Mouse (Mus musculus) adrenal gland, postnatal 25 days (tissue): ENCODE measurements around the gene Ssbp4. TPM values are rescaled to one million over a fixed set of nuclear protein-coding genes. Genes with fewer than 3 reads are reported as not detected.

ENCODE experiments used
- DNase-seq: peaks from one replicate; pipeline ENCODE4 v3.0.0; 2021; ENCODE audit warnings: mixed read lengths
- total RNA-seq: library from RNA; stranded (reverse); gene quantifications from 2 replicates; pipeline ENCODE4 v1.2.3, GENCODE M21; 2021

Gene Ssbp4
- total RNA-seq, 1 experiment from 2014 or later = 88.2 TPM

- DNase-seq = no peak
Observed at GRCm38 (mm10) chr8:70606780-70607602, 1.7 kb downstream of the Ssbp4 start.

GRCm38 (mm10) chr8:70605871-70606779, 2.5 kb downstream of the Ssbp4 start:
- no peak for DNase-seq

GRCm38 (mm10) chr8:70604558-70604957, 4.1 kb downstream of the Ssbp4 start:
- no peak for DNase-seq

GRCm38 (mm10) chr8:70602139-70602811, 6.4 kb downstream of the Ssbp4 start:
- DNase-seq = no peak

GRCm38 (mm10) chr8:70601271-70601649, 7.4 kb downstream of the Ssbp4 start:
- DNase-seq = peak; percentile 95

GRCm38 (mm10) chr8:70600473-70601270, 8.0 kb downstream of the Ssbp4 start:
- DNase-seq = no peak

- DNase-seq = no peak
Observed at GRCm38 (mm10) chr8:70599507-70600290, 9.0 kb downstream of the Ssbp4 start.

GRCm38 (mm10) chr8:70598722-70599121, 9.9 kb downstream of the Ssbp4 start:
- no peak for DNase-seq

- DNase-seq = peak; percentile 89
Observed at GRCm38 (mm10) chr8:70598283-70598682, 10.4 kb downstream of the Ssbp4 start.

GRCm38 (mm10) chr8:70597417-70598272, 11.0 kb downstream of the Ssbp4 start:
- DNase-seq = no peak

- no peak for DNase-seq
Observed at GRCm38 (mm10) chr8:70596775-70597416, 11.8 kb downstream of the Ssbp4 start.

GRCm38 (mm10) chr8:70596216-70596615, 12.5 kb downstream of the Ssbp4 start:
- no peak for DNase-seq

GRCm38 (mm10) chr8:70595811-70596210, 12.9 kb downstream of the Ssbp4 start:
- no peak for DNase-seq

GRCm38 (mm10) chr8:70594621-70595564, 13.8 kb downstream of the Ssbp4 start:
- peak; percentile 40 for DNase-seq

- peak; percentile 90 for DNase-seq
Observed at GRCm38 (mm10) chr8:70593961-70594609, 14.6 kb downstream of the Ssbp4 start, which contains the start of gene Isyna1. Gene Isyna1 (plus strand): TSS chr8:70594373.

- peak; percentile 45 for DNase-seq
Observed at GRCm38 (mm10) chr8:70593173-70593572, 15.5 kb downstream of the Ssbp4 start.

- no peak for DNase-seq
Observed at GRCm38 (mm10) chr8:70591569-70591968, 17.1 kb downstream of the Ssbp4 start.
